Mouse (Mus musculus): ENCODE measurements around the gene Arhgef10l.

DNA sequence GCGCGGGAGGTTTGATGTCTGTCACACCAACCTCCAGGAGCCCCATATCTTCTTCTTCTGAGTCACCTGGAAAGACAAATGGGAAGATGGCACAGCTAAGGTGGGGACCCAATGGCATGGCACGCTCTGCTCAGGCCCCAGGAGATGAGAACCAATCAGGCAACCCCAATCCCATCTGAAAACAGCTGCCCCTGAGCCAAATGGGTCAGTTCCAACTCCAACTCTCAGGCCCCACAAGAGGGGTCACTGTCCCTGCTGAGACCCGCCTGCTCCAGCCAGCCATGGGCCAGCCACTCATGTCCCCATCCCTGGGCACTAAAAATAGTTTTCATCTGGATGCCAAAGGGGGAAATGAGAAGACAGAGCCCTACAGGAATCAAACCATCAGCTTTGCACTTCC is 84.9 kb downstream of the Arhgef10l start:
- no peak for TF ChIP-seq POLR2A (IDR thresholded peaks at IDR 0.05; ENCODE audit: insufficient read length, low read depth)
- no peak for TF ChIP-seq MYOD1 (IDR thresholded peaks at IDR 0.05; ENCODE audit: control insufficient read depth in 1 of 3, insufficient read length in 2 of 3, low read depth in 2 of 3)
- no peak for TF ChIP-seq USF1 (IDR thresholded peaks at IDR 0.05; ENCODE audit: low read depth)
- no peak for TF ChIP-seq TCF12 (IDR thresholded peaks at IDR 0.05; ENCODE audit: insufficient read depth, poor library complexity, severe bottlenecking)
- no peak for TF ChIP-seq REST (IDR thresholded peaks at IDR 0.05; ENCODE audit: insufficient read depth, insufficient read length)
- TF ChIP-seq CEBPB (IDR thresholded peaks at IDR 0.05; ENCODE audit: insufficient read depth, poor library complexity, severe bottlenecking) = no peak
